Mouse (Mus musculus): ENCODE results near the gene Sf1.

The Sf1 gene

GRCm38 (mm10) chr19:6400096-6401086 is 36.9 kb downstream of the Sf1 start:
- peak; percentile 45 to 65 for DNase-seq

GRCm38 (mm10) chr19:6401131-6401815 is 37.8 kb downstream of the Sf1 start:
- peak; percentile 89 to 92 for DNase-seq

DNA sequence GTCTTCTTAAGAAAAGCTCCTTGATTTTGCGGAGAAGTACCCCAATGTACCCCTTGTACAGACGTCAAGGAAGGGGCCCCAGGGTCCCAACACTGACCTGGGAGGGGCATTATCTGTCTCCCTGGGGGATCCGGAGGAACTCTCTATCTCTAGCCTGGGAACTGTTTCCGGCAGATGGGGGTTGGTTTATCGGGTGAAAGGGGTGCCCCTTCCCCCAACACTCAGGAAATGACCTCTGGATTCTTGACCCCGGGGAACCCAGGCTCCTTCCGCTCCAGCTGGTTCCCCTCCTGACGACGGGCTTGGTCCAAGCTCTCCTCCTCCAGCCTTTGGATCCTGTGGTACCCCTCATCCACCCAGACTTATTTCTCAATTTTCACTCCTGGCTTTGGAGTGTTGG is 38.5 kb downstream of the Sf1 start:
- DNase-seq: peak; percentile 72 to 78

DNA sequence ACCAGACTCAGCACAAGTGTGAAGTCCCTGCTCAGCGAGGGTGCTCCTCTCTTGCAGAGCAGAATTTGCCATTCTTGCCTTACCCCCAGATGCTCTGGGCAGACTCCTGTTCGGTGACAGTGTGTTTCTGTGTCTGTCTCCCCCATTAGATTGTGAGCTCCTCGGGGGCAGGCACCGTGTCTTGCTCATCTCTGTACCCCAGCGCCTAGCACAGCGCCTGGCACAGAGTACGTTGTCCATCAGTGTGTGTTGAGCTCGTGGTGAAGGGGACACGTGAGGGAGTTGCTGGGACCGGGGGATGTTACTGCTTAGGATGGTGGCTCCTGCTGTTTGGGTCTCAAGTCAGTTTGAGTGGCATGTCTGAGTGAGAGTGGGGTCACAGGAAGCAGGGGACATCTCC is 40.4 kb downstream of the Sf1 start:
- DNase-seq: no peak

DNA sequence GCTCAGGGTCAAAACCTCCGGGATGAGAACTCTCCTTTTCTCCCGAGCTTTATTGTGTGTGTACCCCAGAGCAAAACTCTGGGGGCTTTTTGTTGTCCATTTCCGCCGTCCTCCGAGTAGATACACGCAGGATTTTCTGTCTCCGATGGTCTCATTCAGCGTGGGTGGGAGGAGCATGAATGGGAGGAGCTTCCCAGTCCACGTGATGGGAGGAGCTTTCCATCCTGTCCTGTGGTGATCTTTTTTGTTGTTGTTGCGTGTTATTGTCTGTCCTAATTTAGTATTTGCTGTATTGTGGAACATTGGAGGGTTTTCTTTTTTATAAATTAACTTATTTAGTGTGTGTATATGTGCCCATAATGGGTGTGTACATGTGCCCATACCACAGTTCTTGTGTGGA is 41.9 kb downstream of the Sf1 start:
- no peak for DNase-seq

- DNase-seq: peak in 1 of 2 experiments; percentile 13
Observed at GRCm38 (mm10) chr19:6407109-6407508, 43.6 kb downstream of the Sf1 start.

GRCm38 (mm10) chr19:6407816-6408510 is 44.5 kb downstream of the Sf1 start:
- no peak for DNase-seq

DNA sequence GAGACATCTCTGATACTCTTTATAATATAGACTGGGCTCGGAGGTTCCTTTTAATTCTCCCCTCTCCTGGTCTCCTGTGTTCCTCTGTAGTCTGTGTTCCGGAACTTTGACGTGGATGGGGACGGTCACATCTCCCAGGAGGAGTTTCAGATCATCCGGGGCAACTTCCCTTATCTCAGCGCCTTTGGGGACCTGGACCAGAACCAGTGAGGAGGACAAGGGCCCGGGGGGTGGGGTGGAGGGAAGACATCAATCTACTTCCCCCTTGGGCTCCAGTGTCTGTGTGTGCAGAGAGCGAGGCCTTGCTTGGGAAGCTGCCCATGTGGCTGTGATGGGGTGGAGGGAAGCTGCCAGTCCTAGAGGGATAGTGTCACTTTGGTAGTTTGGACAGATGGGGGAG is 45.3 kb downstream of the Sf1 start:
- peak in 1 of 2 experiments; percentile 8 for DNase-seq

DNA sequence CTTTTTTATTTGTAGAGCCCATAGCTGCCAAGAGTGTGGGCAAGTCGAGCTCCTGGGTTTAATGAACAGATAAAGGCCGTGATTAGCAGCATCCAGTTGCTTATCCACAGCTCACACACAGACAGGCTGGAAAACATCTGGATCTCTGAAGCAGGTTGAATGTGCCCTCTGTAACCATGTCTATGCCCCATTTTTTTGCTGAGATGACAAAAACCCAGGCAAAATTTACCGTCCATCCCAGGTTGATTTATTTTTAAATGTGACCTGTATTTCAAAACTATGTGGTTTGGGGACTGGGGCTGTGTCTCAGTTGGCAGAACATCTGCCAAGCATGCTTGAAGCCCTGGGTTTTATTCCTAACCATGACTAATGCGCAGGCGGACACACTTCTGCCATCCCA is 45.7 kb downstream of the Sf1 start:
- no peak for DNase-seq

DNA sequence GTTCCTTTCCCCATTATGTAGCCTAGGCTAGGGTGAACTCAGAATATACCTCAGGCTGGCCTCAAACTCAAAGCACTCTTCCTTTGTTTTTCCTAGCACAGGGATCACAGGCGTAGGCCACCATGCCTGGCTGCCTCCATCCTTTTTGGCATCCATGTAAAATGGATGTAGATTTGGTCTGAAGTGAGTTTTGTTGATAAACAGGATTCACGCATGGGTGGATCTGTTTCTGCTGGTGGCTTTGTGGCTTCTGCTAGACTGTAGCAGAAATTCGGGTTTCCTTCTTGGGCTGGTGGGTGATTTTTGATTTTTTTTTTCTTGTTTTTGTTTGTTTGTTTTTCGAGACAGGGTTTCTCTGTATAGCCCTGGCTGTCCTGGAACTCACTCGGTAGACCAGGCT is 46.4 kb downstream of the Sf1 start:
- no peak for DNase-seq

GRCm38 (mm10) chr19:6412798-6413197 is 49.3 kb downstream of the Sf1 start:
- peak; percentile 26 to 47 for DNase-seq

DNA sequence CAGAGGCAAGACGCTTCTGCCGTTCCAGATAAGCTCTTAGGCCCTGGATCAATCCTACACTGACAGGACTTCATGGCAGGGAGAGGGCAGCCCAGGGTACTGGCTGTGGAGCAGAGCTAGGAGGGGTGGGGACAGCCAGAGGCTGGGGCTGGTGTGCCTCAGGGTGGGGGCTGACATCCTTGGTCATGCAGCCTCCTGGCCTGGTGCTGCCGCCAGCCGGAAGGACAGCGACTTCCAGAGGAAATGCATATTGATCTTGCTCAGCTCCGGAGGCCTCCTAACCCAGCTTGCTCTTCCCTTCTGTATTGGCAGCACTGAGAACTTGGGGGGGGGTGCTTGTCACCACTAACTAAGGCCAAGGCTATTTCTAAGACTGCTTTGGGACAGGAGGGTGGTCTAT is 52.0 kb downstream of the Sf1 start:
- peak in 1 of 2 experiments; percentile 47 for DNase-seq

DNA sequence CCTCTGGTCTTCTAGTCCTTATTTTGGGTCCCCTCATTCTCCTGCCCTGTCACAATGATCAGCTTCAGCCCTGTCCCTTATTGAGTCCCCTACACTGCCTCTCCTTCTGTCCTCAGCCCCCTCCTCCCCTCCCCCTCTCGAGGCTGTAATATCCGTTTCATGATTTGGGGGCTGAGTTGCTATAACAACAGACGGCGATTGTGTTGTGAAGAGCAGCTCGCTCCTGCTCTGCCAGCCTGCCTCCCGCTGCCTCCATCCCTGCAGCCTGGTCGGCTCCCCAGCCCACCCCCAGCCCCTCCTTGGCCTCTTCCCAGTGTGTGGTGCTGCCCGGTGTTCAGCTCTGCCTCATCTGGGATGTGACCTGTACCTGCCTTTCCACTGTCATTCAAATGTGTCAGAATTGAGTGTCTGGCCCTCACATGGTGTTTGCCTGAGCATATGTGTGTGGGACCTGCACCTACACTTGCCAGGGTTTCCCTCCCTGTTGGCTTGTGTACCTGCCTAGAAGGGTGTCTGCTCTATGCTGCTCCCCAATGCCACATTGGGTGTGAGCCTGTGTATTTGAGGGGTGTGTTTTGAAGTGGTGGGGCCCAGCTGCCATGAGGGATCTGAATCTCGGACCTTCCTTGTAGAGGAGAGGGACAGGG is 52.8 kb downstream of the Sf1 start:
- DNase-seq: peak in 1 of 2 experiments; percentile 21

DNA sequence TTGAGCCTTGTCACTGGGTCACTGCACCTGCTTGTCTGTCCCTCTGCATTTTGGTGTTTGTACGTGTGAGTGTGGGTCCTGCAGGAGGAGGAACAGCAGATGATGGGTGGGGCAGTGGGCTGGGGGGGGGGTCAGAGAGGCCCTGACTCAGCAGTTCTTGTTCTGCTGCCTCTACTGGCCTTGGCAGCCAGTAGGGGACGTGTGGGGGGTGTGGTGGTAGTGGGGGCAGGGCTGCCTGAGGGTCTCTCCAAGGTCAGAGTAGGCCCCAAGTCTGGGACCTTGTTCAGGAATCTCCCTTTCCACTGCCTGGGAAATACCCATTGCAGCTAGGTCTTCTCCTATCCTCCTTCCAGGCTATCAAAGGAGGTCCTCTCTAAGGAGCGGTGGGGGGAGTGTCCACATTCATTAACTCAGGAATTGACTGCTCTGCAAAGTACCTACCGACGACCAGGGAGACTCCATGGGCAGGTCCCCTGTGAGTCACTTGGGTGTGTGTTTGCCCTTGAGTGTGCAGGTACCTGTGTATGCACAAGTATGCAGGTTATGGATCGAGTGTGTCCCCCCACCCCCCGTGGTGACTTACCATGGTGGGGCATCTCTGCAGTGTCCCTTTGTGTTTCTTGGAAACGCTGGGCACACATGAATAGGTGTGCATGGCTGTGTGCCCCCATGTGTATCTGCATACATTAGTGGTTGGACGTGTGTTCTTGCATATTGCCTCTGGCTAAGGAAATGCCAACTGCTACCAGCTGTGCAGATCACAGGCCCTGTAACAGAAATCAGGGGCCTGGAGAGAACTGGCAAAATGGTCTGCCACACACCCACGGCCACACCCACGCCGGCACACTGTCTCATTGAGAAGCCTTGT is 53.6 kb downstream of the Sf1 start:
- peak in 1 of 2 experiments; percentile 25 for DNase-seq

GRCm38 (mm10) chr19:6418233-6418879 is 54.9 kb downstream of the Sf1 start, which contains the start of gene Nrxn2:
TSS of gene Nrxn2 (plus strand) at chr19:6418731.
- DNase-seq: peak; percentile 88 to 92

DNA sequence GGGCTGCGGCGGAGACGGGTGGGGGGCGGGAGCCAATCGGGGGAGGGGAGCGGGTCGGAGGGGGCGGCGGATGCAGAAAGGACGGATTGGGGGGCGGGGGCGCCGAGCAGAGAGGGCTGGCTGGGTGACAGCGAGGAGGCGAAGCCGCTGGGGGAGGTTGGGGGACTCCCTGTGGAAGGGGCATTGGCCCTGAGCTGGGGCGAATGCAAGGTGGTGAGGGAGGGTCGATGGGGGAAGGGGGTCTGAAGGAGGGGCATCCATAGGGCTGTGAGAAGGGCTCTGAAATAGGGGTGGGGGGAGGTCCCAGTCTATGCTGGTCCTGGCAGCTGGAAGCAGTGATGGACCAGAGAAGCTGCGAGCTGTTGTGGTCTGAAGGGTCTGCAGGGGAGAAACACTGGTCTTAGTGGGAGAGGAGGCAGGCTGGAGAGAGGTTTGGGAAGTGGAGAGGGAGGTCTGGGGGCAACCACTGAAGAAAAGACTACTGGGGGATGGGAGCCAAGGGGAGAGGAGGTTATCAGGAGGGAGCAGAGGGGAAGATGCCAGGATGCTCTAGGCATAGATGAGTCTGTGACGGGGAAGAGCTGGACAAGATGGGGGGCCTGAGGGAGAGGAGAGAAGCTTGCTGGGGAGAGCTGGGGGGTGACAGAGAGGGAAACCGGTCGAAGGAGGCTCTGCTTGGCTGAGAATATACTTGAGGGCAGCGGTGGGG is 55.6 kb downstream of the Sf1 start:
- DNase-seq: no peak

GRCm38 (mm10) chr19:6419805-6420310 is 56.4 kb downstream of the Sf1 start:
- no peak for DNase-seq

DNA sequence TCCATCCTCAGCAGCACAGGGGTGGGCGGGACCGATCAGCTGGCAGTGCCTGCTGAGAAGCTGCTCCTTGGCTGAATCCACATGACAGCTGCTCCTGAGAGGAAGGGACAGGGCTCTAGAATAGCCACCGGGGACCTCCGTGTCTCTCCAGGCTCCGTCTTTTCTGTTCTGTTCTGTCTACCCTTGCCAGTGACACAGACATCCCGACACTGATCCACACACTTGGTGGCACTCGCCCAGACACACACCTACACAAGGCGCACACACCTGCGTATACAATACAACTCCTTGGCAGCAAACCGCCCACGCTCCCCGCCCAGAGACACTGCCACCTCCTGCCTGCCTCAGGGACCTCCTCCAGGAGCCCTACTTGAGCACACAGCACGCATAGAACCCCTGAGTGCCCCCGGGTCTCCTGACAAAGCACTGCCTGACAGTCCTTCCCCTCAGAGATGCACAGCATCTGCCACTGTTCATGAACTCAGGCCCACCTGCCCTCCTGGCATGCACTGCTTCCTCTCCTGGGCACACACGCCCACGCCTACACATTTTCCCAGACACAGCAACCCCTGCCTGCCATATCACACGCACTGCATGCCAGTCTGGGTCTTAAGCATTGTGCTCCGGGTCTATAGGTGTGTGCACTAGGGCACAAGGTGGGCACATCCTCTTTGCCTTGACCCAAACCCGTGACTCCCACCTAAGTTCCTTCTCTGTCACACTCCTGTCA is 57.2 kb downstream of the Sf1 start:
- DNase-seq: no peak

GRCm38 (mm10) chr19:6421211-6421590 is 57.7 kb downstream of the Sf1 start:
- DNase-seq: no peak

Measured in kidney, postnatal 4 days (tissue).